Mouse (Mus musculus): Measurements from ENCODE around the gene Tsc1.

Gene Tsc1

DNA sequence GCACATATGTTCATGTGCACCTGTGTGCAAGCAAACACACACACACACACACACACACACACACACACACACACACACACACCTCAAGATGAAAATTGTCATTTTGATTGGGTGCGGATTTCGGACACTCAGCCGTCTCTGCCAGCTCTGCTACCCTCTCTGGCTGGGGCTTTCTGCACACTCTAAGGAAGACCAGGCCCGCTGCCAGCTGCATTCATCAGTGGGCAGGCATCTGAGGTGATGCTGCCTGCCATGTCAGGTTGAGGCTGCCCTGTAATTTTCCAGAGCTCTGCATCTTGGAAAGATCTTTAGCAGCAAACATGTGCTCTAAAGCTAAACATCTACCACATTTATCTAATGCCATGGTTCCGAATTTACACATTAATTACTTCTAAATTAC, 96.1 kb downstream of the Tsc1 start:
- DNase-seq (ENCODE audit: low spot score), result no peak

DNA sequence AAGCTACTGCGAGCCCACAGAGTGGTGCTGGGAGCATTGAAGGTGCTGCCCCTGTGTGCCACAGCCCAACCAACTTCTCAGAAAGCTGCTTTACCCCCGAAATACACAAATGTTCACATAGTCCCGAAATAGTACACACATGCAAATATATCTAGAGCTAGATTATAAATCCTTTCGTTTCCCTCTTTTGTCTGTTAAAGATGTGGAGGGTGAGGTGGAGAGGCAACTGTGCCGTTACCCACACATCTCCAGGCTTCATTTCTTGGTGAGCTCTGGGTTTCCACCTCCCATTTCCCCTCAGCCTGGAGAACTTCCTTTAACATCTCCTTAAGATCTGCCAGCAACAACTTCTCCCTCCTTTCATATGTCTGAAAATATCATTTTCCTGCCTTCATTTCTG, 99.1 kb downstream of the Tsc1 start:
- DNase-seq (ENCODE audit: low spot score), result no peak

Measured in layer of hippocampus, adult 11-12 months (tissue).